Mouse (Mus musculus): ENCODE measurements around the gene Ecm1. TPM values are rescaled to one million over a fixed set of nuclear protein-coding genes. Genes with fewer than 3 reads are reported as not detected.

The Ecm1 gene
- polyA plus RNA-seq, 1 experiment from 2014 or later: 4.8 TPM

GRCm38 (mm10) chr3:95754345-95755206 is 15.2 kb upstream of the Ecm1 start:
- Histone ChIP-seq H3K4me3 (peak overlapping the region; percentile 88), H3K9ac (peak overlapping the region; percentile 85), H3K4me2 (replicated peaks) (peak overlapping the region; percentile 85), H3K27me3 (no peaks in the 10 kb centered on the region), H3K36me3 (peaks cover 34% of the 10 kb centered on the region), H3K4me1 (peaks cover 5% of the 10 kb centered on the region; the same call in 1 of the 2 replicates), H3K27ac (peak overlapping the region; percentile 63; the same call in 1 of the 2 replicates), H3K9me3 (no peaks in the 10 kb centered on the region)
- WGBS: under 1% methylated on average over 30 of the region's 30 CpGs
- peak; percentile 97 for ATAC-seq (ENCODE audit: low FRiP score, low read depth)

GRCm38 (mm10) chr3:95752935-95753334 is 13.6 kb upstream of the Ecm1 start:
- Histone ChIP-seq H3K27me3 (no peaks in the 10 kb centered on the region), H3K4me3 (no peak overlapping the region), H3K36me3 (peaks cover 51% of the 10 kb centered on the region), H3K4me2 (replicated peaks) (no peak overlapping the region), H3K9ac (no peak overlapping the region), H3K4me1 (peaks cover 5% of the 10 kb centered on the region; the same call in 1 of the 2 replicates), H3K27ac (no peak overlapping the region), H3K9me3 (no peaks in the 10 kb centered on the region)
- no peak for ATAC-seq (ENCODE audit: low FRiP score, low read depth)
- WGBS: 70% methylated on average over 3 of the region's 3 CpGs

DNA sequence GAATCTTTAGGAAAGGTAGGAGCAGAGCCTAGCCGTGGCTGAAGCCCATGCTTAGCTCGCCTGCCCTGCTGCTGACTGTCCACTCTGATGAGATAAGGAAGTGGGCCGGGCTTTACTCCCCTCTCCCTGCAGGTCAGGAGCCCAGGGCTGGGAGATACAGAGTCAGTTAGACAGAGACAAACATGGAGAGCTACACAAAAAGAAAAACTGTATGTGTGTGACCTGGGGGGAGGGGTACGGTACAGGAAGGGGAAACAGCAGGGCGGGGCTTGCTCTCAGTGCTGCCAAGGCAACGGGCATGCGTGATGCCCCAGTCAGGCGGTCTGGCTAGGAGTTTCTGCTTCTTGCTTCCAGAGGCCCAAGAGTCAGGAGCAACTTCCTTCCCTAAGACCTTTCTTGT is 1.0 kb upstream of the Ecm1 start:
- H3K4me3 ChIP-seq: no peak overlapping the region
- H3K4me2 ChIP-seq (replicated peaks): no peak overlapping the region
- no peaks in the 10 kb centered on the region for H3K4me1 ChIP-seq
- ATAC-seq (ENCODE audit: low FRiP score, low read depth): no peak
- WGBS: 71% methylated on average over 8 of the region's 8 CpGs
- H3K36me3 ChIP-seq: peaks cover 87% of the 10 kb centered on the region
- no peak overlapping the region for H3K9ac ChIP-seq
- H3K27ac ChIP-seq: no peak overlapping the region; the same call in 1 of the 2 replicates
- H3K9me3 ChIP-seq: no peaks in the 10 kb centered on the region
- no peaks in the 10 kb centered on the region for H3K27me3 ChIP-seq

GRCm38 (mm10) chr3:95735071-95735670 is 4.2 kb downstream of the Ecm1 start:
- no peak overlapping the region for H3K9ac ChIP-seq
- ATAC-seq (ENCODE audit: low FRiP score, low read depth): no peak
- no peaks in the 10 kb centered on the region for H3K27me3 ChIP-seq
- no peaks in the 10 kb centered on the region for H3K4me1 ChIP-seq
- no peaks in the 10 kb centered on the region for H3K9me3 ChIP-seq
- no peak overlapping the region for H3K27ac ChIP-seq
- no peak overlapping the region for H3K4me3 ChIP-seq
- peaks cover 39% of the 10 kb centered on the region for H3K36me3 ChIP-seq
- WGBS: 82% methylated on average over 12 of the region's 12 CpGs
- H3K4me2 ChIP-seq (replicated peaks): no peak overlapping the region

DNA sequence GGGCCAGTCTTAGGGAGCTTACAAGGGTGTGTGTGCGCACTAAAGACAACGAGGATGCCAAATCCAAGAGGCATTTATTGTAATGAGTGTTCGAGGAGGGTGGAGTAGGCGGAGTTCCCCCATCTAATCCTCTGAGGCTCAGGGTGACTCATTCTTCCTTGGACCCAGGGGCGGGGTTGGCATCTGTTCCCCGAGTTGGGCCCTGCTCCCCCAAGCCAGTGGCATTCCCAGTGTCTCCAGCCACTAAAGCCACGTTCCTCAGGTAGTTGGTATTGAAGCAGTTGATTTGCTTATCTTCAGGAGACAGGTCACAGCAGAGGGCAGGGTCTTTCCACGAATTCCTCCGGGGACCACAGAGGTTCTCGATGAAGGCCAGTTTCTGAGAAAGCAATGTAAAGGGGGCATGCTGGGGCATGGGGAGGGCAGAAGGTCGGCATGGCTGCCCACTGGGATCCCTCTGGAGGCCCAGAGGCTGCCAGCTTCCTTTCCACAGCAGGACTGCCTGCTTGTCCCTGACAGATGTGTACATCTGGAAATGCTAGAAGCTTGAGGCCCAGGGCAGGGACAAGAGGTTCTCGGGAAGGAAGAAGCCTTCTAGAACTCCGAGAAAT is 5.2 kb downstream of the Ecm1 start:
- peaks cover 29% of the 10 kb centered on the region for H3K36me3 ChIP-seq
- no peaks in the 10 kb centered on the region for H3K9me3 ChIP-seq
- no peak overlapping the region for H3K9ac ChIP-seq
- ATAC-seq (ENCODE audit: low FRiP score, low read depth): no peak
- no peak overlapping the region for H3K4me2 ChIP-seq (replicated peaks)
- H3K27me3 ChIP-seq: no peaks in the 10 kb centered on the region
- 79% methylated on average over 13 of the region's 13 CpGs for WGBS
- H3K4me3 ChIP-seq: no peak overlapping the region
- H3K4me1 ChIP-seq: no peaks in the 10 kb centered on the region
- H3K27ac ChIP-seq: no peak overlapping the region

- Histone ChIP-seq H3K36me3 (peaks cover 22% of the 10 kb centered on the region), H3K4me3 (no peak overlapping the region), H3K27ac (no peak overlapping the region), H3K9me3 (no peaks in the 10 kb centered on the region), H3K27me3 (no peaks in the 10 kb centered on the region), H3K4me2 (replicated peaks) (no peak overlapping the region), H3K4me1 (no peaks in the 10 kb centered on the region), H3K9ac (no peak overlapping the region)
- WGBS: 89% methylated on average over 11 of the region's 11 CpGs
- ATAC-seq (ENCODE audit: low FRiP score, low read depth): no peak
Measured at GRCm38 (mm10) chr3:95732744-95733521, 6.4 kb downstream of the Ecm1 start.

DNA sequence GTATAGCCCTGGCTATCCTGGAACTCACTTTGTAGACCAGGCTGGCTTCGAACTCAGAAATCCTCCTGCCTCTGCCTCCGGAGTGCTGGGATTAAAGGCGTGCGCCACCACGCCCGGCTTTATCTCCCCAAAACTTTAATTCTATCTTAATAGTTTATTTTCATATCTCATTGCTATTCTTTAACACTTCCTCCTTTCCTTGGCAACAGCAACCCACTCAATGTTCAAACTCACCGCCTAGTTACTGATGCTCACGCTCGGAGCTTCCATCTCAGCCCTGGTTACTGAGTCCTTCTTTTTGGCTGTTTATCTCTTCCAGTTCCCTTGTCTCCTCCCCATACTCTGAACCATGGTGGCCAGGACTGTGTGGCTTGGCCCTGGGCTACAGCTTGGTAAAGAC is 7.1 kb downstream of the Ecm1 start:
- peaks cover 19% of the 10 kb centered on the region for H3K36me3 ChIP-seq
- H3K27me3 ChIP-seq: no peaks in the 10 kb centered on the region
- H3K4me3 ChIP-seq: no peak overlapping the region
- H3K9me3 ChIP-seq: no peaks in the 10 kb centered on the region
- no peak overlapping the region for H3K4me2 ChIP-seq (replicated peaks)
- H3K4me1 ChIP-seq: no peaks in the 10 kb centered on the region
- WGBS: 96% methylated on average over 9 of the region's 9 CpGs
- H3K27ac ChIP-seq: no peak overlapping the region
- no peak overlapping the region for H3K9ac ChIP-seq
- no peak for ATAC-seq (ENCODE audit: low FRiP score, low read depth)

DNA sequence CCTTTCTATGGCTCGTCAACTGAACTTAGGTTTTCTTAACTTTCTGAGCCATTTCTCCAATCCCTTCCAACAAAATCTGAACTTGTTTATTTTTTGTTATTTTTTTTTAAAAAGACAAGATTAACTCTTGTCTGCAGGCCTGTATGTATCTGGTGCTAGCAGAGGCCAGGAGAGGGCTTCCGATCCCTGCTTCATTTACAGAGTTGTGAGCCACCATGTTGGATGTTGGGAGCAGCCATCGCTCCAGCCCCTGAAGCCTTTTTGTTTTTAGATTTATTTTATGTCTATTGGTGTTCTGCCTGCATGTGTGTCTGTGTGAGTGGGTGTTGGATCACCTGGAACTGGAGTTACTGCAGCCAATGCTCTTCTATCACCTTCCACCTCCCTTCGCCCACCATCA is 7.6 kb downstream of the Ecm1 start:
- WGBS: 79% methylated on average over 4 of the region's 4 CpGs
- no peaks in the 10 kb centered on the region for H3K4me1 ChIP-seq
- no peaks in the 10 kb centered on the region for H3K27me3 ChIP-seq
- H3K9me3 ChIP-seq: no peaks in the 10 kb centered on the region
- H3K36me3 ChIP-seq: peaks cover 17% of the 10 kb centered on the region
- H3K4me3 ChIP-seq: no peak overlapping the region
- no peak overlapping the region for H3K9ac ChIP-seq
- no peak overlapping the region for H3K4me2 ChIP-seq (replicated peaks)
- no peak for ATAC-seq (ENCODE audit: low FRiP score, low read depth)
- H3K27ac ChIP-seq: no peak overlapping the region

DNA sequence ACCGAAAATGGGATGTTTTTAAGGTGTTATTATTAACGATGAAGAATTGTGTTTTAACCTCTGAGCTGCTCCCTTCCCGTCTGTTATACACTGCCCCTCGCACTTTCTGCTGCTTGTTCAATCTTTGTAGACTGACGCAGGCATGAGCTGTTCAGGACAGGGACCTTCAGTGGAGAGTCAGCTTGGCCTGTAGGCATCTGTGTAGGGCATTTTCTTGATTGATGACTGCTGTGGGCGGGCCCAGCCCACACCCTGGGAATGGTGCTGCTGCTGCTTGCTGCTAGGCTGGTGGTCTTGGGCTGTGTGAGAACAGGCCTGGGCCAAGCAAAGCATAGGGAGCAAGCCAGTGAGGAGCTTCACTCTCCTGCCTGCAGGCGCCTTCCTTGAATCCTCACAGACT is 8.9 kb downstream of the Ecm1 start:
- H3K27ac ChIP-seq: no peak overlapping the region
- H3K9ac ChIP-seq: no peak overlapping the region
- 71% methylated on average over 7 of the region's 7 CpGs for WGBS
- H3K4me2 ChIP-seq (replicated peaks): no peak overlapping the region
- ATAC-seq (ENCODE audit: low FRiP score, low read depth): no peak
- no peaks in the 10 kb centered on the region for H3K9me3 ChIP-seq
- H3K4me1 ChIP-seq: no peaks in the 10 kb centered on the region
- no peak overlapping the region for H3K4me3 ChIP-seq
- H3K27me3 ChIP-seq: no peaks in the 10 kb centered on the region
- peaks cover 4% of the 10 kb centered on the region for H3K36me3 ChIP-seq

DNA sequence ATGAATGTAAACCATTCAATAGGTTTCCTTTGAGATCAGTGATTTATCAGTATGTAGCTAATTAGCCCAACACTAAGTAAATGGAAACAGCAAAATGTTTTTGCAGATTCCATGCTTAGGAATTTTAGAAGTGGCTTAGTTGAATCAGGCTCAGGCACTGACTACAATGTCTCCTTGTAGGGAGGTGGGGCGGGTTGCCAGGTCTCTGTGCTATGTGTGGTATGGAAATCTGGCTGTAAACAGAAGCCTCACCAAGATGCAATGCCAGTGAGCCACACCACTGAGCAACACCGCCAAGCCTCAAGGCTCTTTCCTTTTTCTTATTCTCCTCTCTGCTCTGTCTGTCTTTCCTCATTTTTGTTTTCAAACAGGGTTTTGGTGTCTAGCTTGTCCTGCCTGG is 10.5 kb downstream of the Ecm1 start:
- Histone ChIP-seq H3K4me1 (no peaks in the 10 kb centered on the region), H3K4me3 (no peak overlapping the region), H3K9ac (no peak overlapping the region), H3K9me3 (no peaks in the 10 kb centered on the region), H3K27ac (no peak overlapping the region), H3K4me2 (replicated peaks) (no peak overlapping the region), H3K36me3 (no peaks in the 10 kb centered on the region), H3K27me3 (no peaks in the 10 kb centered on the region)
- 77% methylated on average over 2 of the region's 2 CpGs for WGBS
- no peak for ATAC-seq (ENCODE audit: low FRiP score, low read depth)

DNA sequence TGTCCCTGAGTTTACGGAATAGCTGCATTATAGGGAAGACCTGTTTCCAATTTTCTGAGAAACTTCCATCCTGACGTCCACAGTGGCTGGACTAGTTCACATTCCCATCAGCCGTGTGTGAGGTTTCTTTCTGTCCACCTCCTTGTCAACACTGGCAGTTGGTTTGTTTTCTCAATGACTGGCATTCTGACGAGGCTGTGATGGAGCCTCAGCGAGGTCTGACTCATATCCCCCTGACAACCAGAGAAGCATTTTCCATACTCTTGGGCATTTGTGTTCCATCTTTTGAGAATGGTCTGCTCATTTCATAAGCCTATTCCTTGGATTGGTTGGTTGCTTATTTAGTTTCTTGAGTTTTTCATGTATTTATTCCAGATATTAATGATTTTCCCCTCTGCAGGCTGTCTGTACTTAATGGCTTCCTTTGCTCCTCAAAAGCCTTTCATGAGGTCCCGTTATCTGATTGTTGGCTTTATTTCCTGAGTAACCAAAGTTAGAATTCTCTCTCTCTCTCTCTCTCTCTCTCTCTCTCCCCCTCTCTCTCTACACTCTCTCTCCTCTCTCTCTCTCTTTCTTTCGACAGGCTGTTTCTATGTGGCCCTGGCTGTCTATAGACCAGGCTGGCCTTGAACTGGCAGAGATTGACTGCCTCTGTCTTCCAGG is 12.5 kb downstream of the Ecm1 start:
- no peaks in the 10 kb centered on the region for H3K9me3 ChIP-seq
- 58% methylated on average over 7 of the region's 7 CpGs for WGBS
- H3K27ac ChIP-seq: no peak overlapping the region
- H3K27me3 ChIP-seq: no peaks in the 10 kb centered on the region
- H3K4me1 ChIP-seq: no peaks in the 10 kb centered on the region
- H3K4me3 ChIP-seq: no peak overlapping the region
- H3K9ac ChIP-seq: no peak overlapping the region
- no peak for ATAC-seq (ENCODE audit: low FRiP score, low read depth)
- no peaks in the 10 kb centered on the region for H3K36me3 ChIP-seq
- H3K4me2 ChIP-seq (replicated peaks): no peak overlapping the region

Data from limb, embryonic 13.5 days (tissue).